Mouse (Mus musculus) intestine, embryonic 14.5 days (tissue): ENCODE results near the gene Mtif3. TPM values are rescaled to one million over a fixed set of nuclear protein-coding genes. Genes with fewer than 3 reads are reported as not detected.
A peak's percentile ranks its signal among the peaks of the same experiment; 100 is the strongest.

ENCODE experiments used
- ATAC-seq: fragments of 200-750 bp; cut with Nextera tagmentation; replicated peaks from 2 replicates; pipeline ENCODE4 v1.8.0; 2017; ENCODE audit warnings: low read depth, moderate number of reproducible peaks, moderate TSS enrichment, moderate library complexity; ENCODE audit not compliant: low FRiP score, low TSS enrichment
- DNase-seq: peaks from one replicate; pipeline ENCODE4 v3.0.0-alpha.2; 2018; ENCODE audit warnings: low spot score
- H3K27ac ChIP-seq: fragments of 300-500 bp; sonication (generic); 2 replicates; pipeline ENCODE4 v1.5.1; 2014; ENCODE audit warnings: low read depth, mild to moderate bottlenecking, control low read depth
- H3K27me3 ChIP-seq: fragments of 300-500 bp; sonication (generic); replicated peaks from 2 replicates; pipeline ENCODE4 v1.6.1; 2014; ENCODE audit warnings: low read length, control low read depth; ENCODE audit not compliant: control insufficient read depth, insufficient read depth
- H3K36me3 ChIP-seq: fragments of 300-500 bp; sonication (generic); 2 replicates; pipeline ENCODE4 v1.6.1; 2014; ENCODE audit warnings: low read length, control low read depth; ENCODE audit not compliant: control insufficient read depth, insufficient read depth
- H3K4me1 ChIP-seq: fragments of 300-500 bp; sonication (generic); replicated peaks from 2 replicates; pipeline ENCODE4 v1.6.1; 2014; ENCODE audit warnings: low read length, control low read depth, mixed read lengths; ENCODE audit not compliant: control insufficient read depth, insufficient read depth
- H3K4me2 ChIP-seq: fragments of 300-500 bp; sonication (generic); 2 replicates; pipeline ENCODE4 v1.6.1; 2014; ENCODE audit warnings: low read length
- H3K4me3 ChIP-seq: fragments of 300-500 bp; sonication (generic); 2 replicates; pipeline ENCODE4 v1.5.1; 2014; ENCODE audit warnings: low read depth, low read length, control low read depth, mixed read lengths
- H3K9ac ChIP-seq: fragments of 300-500 bp; sonication (generic); 2 replicates; pipeline ENCODE4 v1.6.1; 2014; ENCODE audit warnings: mild to moderate bottlenecking, low read length
- H3K9me3 ChIP-seq: fragments of 300-500 bp; sonication (generic); 2 replicates; pipeline ENCODE4 v1.6.1; 2016; ENCODE audit warnings: low read length, control low read depth; ENCODE audit not compliant: control insufficient read depth
- WGBS: fragments of 180-500 bp; shearing (Covaris S2); extraction: QIAGEN DNeasy Blood & Tissue Kit; methylation state at CpG from one replicate; pipeline ENCODE4 v1.1.7; 2014; 5-methylcytosine and 5-hydroxymethylcytosine counted together
- polyA plus RNA-seq: library from polyadenylated mRNA; unstranded; fragments of >200 nt; fragmentation: Nextera tagmentation; extraction: Ambion mirVana; gene quantifications from 2 replicates; pipeline ENCODE4 v1.2.1, GENCODE M21; 2014

Mtif3 gene
- polyA plus RNA-seq: 23.0 and 24.7 TPM in 2 replicates

DNA sequence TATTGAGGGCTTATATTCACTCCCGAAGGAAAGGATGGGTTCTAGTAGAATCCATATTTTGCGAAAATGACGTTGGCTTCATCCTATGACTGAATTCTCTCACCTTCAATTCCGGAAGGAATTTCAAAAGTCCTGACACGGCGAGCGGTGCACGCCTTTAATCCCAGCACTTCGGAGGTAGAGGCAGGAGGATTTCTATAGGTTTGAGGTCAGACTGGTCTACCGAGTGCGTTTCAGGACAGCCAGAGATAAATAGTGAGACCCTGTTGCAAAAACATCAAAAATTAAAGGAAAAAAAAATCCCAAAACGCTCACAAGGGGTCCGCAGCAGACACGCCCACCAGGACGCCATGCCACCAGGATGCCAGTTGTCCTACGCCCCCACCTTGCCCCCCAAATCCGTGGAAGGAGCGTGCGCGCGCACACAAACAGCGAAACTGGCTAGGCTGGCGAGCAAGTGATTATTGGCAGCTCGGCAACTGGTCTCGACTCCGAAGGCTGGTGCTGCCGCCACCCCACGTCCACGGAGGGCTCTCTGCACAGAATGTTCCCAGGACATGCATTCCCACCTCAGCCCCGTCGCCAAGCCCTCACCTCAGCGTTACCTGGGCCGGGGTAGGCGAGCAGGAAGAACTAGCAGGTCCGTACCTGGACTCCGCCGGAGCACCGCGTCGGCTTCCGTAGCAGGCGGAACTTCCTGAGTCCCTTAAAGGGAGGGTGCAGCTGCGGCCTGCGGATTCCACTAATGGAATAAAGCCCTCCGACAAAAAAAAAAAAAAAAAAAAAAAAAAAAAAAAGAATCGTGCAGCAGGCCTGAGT, at the start of gene Mtif3:
Gene Mtif3, minus strand, starts transcription at position 683 of the 819 bp plus-strand sequence.
- DNase-seq (peak; percentile 91), ATAC-seq (peak; percentile 81)
- peak within 1 kb of the TSS; percentile 76 for H3K9ac ChIP-seq
- WGBS: 1% methylated on average over 46 of the region's 46 CpGs
- H3K4me2 ChIP-seq: peak within 1 kb of the TSS; percentile 69
- H3K27ac ChIP-seq: no peak within 1 kb of the TSS
- H3K4me1 ChIP-seq: peaks cover 5% of the 10 kb centered on the region
- no peaks in the 10 kb centered on the region for H3K9me3 ChIP-seq
- H3K4me3 ChIP-seq: peak within 1 kb of the TSS; percentile 93
- H3K36me3 ChIP-seq: peaks cover 19% of the 10 kb centered on the region
- H3K27me3 ChIP-seq: no peaks in the 10 kb centered on the region

GRCm38 (mm10) chr5:147011333-147011732, 47.7 kb upstream of the Mtif3 start:
- Histone ChIP-seq H3K4me2 (no peak overlapping the region), H3K9me3 (no peaks in the 10 kb centered on the region), H3K27me3 (no peaks in the 10 kb centered on the region), H3K36me3 (no peaks in the 10 kb centered on the region), H3K4me3 (no peak overlapping the region), H3K9ac (no peak overlapping the region), H3K27ac (no peak overlapping the region), H3K4me1 (no peaks in the 10 kb centered on the region)
- WGBS: 82% methylated on average over 10 of the region's 10 CpGs
- DNase-seq (no peak), ATAC-seq (no peak)

DNA sequence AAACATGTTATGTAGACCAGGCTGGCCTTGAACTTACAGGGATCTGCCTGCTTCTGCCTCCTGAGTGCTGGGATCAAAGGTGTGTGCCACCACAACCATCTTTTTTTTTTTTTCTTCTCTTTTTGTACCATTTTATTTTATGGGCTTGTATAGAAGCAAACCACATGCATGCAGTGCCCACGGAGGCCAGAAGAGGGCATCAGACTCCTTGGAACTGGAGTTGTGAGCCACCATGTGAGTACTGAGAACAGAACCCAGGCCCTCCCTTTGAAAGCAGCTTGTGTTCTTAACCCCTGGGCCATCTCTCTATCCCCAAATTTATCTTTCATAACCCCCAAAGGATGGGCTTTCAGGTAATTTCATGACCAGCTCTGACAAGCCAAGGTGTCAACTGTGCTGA, 39.7 kb upstream of the Mtif3 start:
- ATAC-seq: no peak
- H3K36me3 ChIP-seq: no peaks in the 10 kb centered on the region
- no peak overlapping the region for H3K4me3 ChIP-seq
- DNase-seq: no peak
- no peaks in the 10 kb centered on the region for H3K4me1 ChIP-seq
- H3K27ac ChIP-seq: no peak overlapping the region
- no peaks in the 10 kb centered on the region for H3K27me3 ChIP-seq
- H3K4me2 ChIP-seq: no peak overlapping the region
- no peaks in the 10 kb centered on the region for H3K9me3 ChIP-seq
- WGBS: 71% methylated on average over 1 of the region's 1 CpGs
- H3K9ac ChIP-seq: no peak overlapping the region

DNA sequence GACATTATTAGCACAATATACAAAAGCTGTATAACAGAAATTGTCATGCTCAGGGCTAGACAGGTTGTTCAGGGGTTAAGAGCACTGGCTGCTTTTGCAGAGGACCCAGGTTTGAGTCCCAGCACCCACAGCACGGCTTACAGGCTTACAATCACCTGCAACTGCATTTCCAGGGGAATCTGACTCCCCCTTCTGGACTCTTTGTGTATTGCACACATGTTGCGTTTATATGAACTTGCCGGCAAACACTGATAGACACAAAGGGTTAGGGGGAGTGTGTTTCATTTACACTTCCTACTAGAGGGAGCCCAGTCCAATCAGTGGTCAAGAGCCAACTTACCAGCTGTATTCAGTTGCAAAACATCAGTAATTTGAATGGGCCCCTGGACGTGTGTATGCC, 37.7 kb upstream of the Mtif3 start:
- Histone ChIP-seq H3K4me1 (no peaks in the 10 kb centered on the region), H3K9me3 (no peaks in the 10 kb centered on the region), H3K27ac (no peak overlapping the region), H3K27me3 (no peaks in the 10 kb centered on the region), H3K9ac (no peak overlapping the region), H3K36me3 (no peaks in the 10 kb centered on the region), H3K4me2 (no peak overlapping the region), H3K4me3 (no peak overlapping the region)
- WGBS: 78% methylated on average over 4 of the region's 4 CpGs
- ATAC-seq: no peak
- no peak for DNase-seq

GRCm38 (mm10) chr5:146998802-146999201, 35.2 kb upstream of the Mtif3 start:
- 92% methylated on average over 12 of the region's 12 CpGs for WGBS
- H3K9me3 ChIP-seq: no peaks in the 10 kb centered on the region
- no peak for ATAC-seq

DNA sequence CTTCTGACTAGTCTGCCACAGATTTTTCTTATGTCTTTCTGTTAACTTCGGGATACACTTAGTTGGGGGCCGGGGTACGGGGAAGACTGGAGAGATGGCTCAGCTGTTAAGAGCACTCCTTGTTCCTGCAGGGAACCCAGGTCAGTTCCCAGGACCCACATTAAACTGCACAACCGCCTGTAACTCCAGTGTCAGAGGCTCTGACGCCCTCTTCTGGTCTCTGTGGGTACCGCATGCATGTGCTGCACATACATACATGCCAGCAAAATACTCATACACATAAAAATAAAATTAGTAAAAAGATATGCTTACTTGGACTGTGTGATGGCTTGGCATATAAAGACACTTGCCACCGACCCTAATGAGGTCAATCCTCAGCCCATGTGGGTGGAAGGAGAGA, 33.2 kb upstream of the Mtif3 start:
- Histone ChIP-seq H3K4me3 (no peak overlapping the region), H3K36me3 (no peaks in the 10 kb centered on the region), H3K4me2 (no peak overlapping the region), H3K27me3 (no peaks in the 10 kb centered on the region), H3K27ac (no peak overlapping the region), H3K4me1 (no peaks in the 10 kb centered on the region), H3K9me3 (no peaks in the 10 kb centered on the region), H3K9ac (no peak overlapping the region)
- ATAC-seq (no peak), DNase-seq (no peak)
- WGBS: 78% methylated on average over 7 of the region's 7 CpGs

More at GRCm38 (mm10) chr5:146998802-146999201, 35.2 kb upstream of the Mtif3 start:
- Histone ChIP-seq H3K27me3 (no peaks in the 10 kb centered on the region), H3K27ac (no peak overlapping the region), H3K36me3 (no peaks in the 10 kb centered on the region), H3K4me3 (no peak overlapping the region), H3K4me2 (no peak overlapping the region), H3K4me1 (no peaks in the 10 kb centered on the region), H3K9ac (no peak overlapping the region)
- DNase-seq: no peak

- no peak overlapping the region for H3K9ac ChIP-seq
- 63% methylated on average over 6 of the region's 6 CpGs for WGBS
- H3K4me1 ChIP-seq: no peaks in the 10 kb centered on the region
- H3K36me3 ChIP-seq: no peaks in the 10 kb centered on the region
- DNase-seq (no peak), ATAC-seq (no peak)
- H3K4me3 ChIP-seq: no peak overlapping the region
- no peaks in the 10 kb centered on the region for H3K27me3 ChIP-seq
- no peak overlapping the region for H3K27ac ChIP-seq
- no peaks in the 10 kb centered on the region for H3K9me3 ChIP-seq
- no peak overlapping the region for H3K4me2 ChIP-seq
Observed at GRCm38 (mm10) chr5:146994973-146995372, 31.4 kb upstream of the Mtif3 start.

DNA sequence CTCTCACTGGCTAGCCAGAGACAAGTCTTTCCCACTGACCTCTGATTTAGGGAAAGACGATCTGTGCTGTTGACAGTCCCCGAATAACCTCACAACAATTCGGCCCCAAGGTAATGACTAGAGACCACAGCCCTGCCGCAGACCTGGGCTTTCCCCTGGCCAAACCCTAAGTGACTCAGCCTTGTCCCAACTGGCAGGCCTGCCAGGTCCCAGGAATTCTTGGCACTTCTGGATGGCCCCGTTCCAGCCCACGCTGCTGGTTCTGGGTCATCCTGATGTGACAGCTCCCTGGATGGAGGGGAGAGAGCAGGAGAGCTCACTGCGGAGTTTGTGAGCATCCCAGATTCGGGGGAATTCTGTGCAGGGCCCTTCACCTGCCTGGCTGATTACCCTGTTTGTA, 29.9 kb upstream of the Mtif3 start:
- Histone ChIP-seq H3K4me2 (no peak overlapping the region), H3K4me1 (no peaks in the 10 kb centered on the region), H3K27ac (no peak overlapping the region), H3K27me3 (no peaks in the 10 kb centered on the region), H3K36me3 (no peaks in the 10 kb centered on the region), H3K9ac (no peak overlapping the region), H3K9me3 (no peaks in the 10 kb centered on the region), H3K4me3 (no peak overlapping the region)
- 72% methylated on average over 8 of the region's 8 CpGs for WGBS
- DNase-seq (no peak), ATAC-seq (no peak)

GRCm38 (mm10) chr5:146989051-146989450, 25.5 kb upstream of the Mtif3 start:
- DNase-seq: no peak
- no peak overlapping the region for H3K9ac ChIP-seq
- H3K4me3 ChIP-seq: no peak overlapping the region
- H3K4me2 ChIP-seq: no peak overlapping the region
- 50% methylated on average over 5 of the region's 5 CpGs for WGBS
- H3K27me3 ChIP-seq: 0 out of 2 replicates have a peak, but pooled peaks cover 9% of the 10 kb centered on the region
- no peaks in the 10 kb centered on the region for H3K9me3 ChIP-seq
- H3K4me1 ChIP-seq: no peaks in the 10 kb centered on the region
- no peak overlapping the region for H3K27ac ChIP-seq
- ATAC-seq: no peak
- H3K36me3 ChIP-seq: no peaks in the 10 kb centered on the region
